Comparison of ENCODE assay signal across 8 mouse cellular contexts in genomic region chr11:98964616-98965415, GRCm38 (mm10). TPM values are rescaled to one million over a fixed set of nuclear protein-coding genes. Genes with fewer than 3 reads are reported as not detected.
DNase-seq lines count a peak whose midpoint lies in the region; ATAC-seq and TF ChIP-seq lines count a peak whose summit lies in the region.

No protein-coding gene starts in this region.

- peak overlapping the region; percentile 29 for H3K9ac ChIP-seq in lung, embryonic 14.5 days
- H3K9ac ChIP-seq in liver, embryonic 13.5 days: peak overlapping the region; percentile 29; the same call in 1 of the 2 replicates

- H3K9me3 ChIP-seq in lung, embryonic 14.5 days (ENCODE audit: low read depth, low read length): no peaks in the 10 kb centered on the region
- H3K9me3 ChIP-seq in forebrain, embryonic 10.5 days: no peaks in the 10 kb centered on the region
- no peaks in the 10 kb centered on the region for H3K9me3 ChIP-seq in hindbrain, embryonic 10.5 days
- H3K9me3 ChIP-seq in liver, embryonic 13.5 days (replicated peaks): no peaks in the 10 kb centered on the region

- ATAC-seq in lung, embryonic 14.5 days (ENCODE audit: insufficient read depth): no peak
- ATAC-seq in liver, embryonic 13.5 days (ENCODE audit: low read depth): no peak

- 18% methylated on average over 15 of the region's 15 CpGs for WGBS in lung, embryonic 14.5 days
- WGBS in forebrain, embryonic 10.5 days: 16% methylated on average over 15 of the region's 15 CpGs
- 13% methylated on average over 15 of the region's 15 CpGs for WGBS in hindbrain, embryonic 10.5 days
- 37% methylated on average over 15 of the region's 15 CpGs for WGBS in liver, embryonic 13.5 days (ENCODE audit: insufficient replicate concordance)
- 47% methylated on average over 15 of the region's 15 CpGs for WGBS in thymus, adult 2 months

- peak overlapping the region; percentile 100 for H3K4me2 ChIP-seq in lung, embryonic 14.5 days
- H3K4me2 ChIP-seq in liver, embryonic 13.5 days: peak overlapping the region; percentile 99

- no peak for DNase-seq in lung, embryonic 14.5 days
- DNase-seq in lung, postnatal 36 days: no peak
- no peak for DNase-seq in forebrain, embryonic 10.5 days (ENCODE audit: extremely low spot score, low spot score)
- DNase-seq in hindbrain, embryonic 10.5 days (ENCODE audit: low spot score): peak; percentile 69
- no peak for DNase-seq in liver, embryonic 13.5 days
- DNase-seq in thymus, adult 2 months: peak; percentile 62
- no peak for DNase-seq in testis, postnatal 14 days (ENCODE audit: low spot score)
- no peak for DNase-seq in c-Kit-positive CD71-positive TER-119-positive erythroid progenitor cells, embryonic 14.5 days (ENCODE audit: low spot score)

- H3K27me3 ChIP-seq in lung, embryonic 14.5 days (ENCODE audit: insufficient read depth, low read length): no peaks in the 10 kb centered on the region
- peaks cover 57% of the 10 kb centered on the region for H3K27me3 ChIP-seq in forebrain, embryonic 10.5 days (ENCODE audit: poor library complexity, severe bottlenecking)
- peaks cover 21% of the 10 kb centered on the region for H3K27me3 ChIP-seq in hindbrain, embryonic 10.5 days (ENCODE audit: insufficient read depth, poor library complexity, severe bottlenecking)
- H3K27me3 ChIP-seq in liver, embryonic 13.5 days: peaks cover 90% of the 10 kb centered on the region
- no peaks in the 10 kb centered on the region for H3K27me3 ChIP-seq in thymus, adult 2 months (ENCODE audit: control insufficient read depth, insufficient read depth, low read length)

- peak overlapping the region; percentile 71 for H3K4me3 ChIP-seq in lung, embryonic 14.5 days (ENCODE audit: low read depth, low read length)
- H3K4me3 ChIP-seq in forebrain, embryonic 10.5 days: peak overlapping the region; percentile 80
- peak overlapping the region; percentile 83 for H3K4me3 ChIP-seq in hindbrain, embryonic 10.5 days
- no peak overlapping the region for H3K4me3 ChIP-seq in liver, embryonic 13.5 days (replicated peaks)
- H3K4me3 ChIP-seq in thymus, adult 2 months (ENCODE audit: control insufficient read depth, insufficient read depth, low read length): peak overlapping the region; percentile 67

- peaks cover 38% of the 10 kb centered on the region for H3K36me3 ChIP-seq in lung, embryonic 14.5 days (ENCODE audit: insufficient read depth)
- H3K36me3 ChIP-seq in forebrain, embryonic 10.5 days (replicated peaks): peaks cover 22% of the 10 kb centered on the region
- peaks cover 18% of the 10 kb centered on the region for H3K36me3 ChIP-seq in hindbrain, embryonic 10.5 days
- peaks cover 5% of the 10 kb centered on the region; the same call in 1 of the 2 replicates for H3K36me3 ChIP-seq in liver, embryonic 13.5 days
- peaks cover 8% of the 10 kb centered on the region; the same call in 1 of the 2 replicates for H3K36me3 ChIP-seq in thymus, adult 2 months (ENCODE audit: control insufficient read depth, insufficient read depth, low read length)

- H3K27ac ChIP-seq in lung, embryonic 14.5 days (ENCODE audit: low read depth): peak overlapping the region; percentile 87
- peak overlapping the region; percentile 84 for H3K27ac ChIP-seq in forebrain, embryonic 10.5 days
- H3K27ac ChIP-seq in hindbrain, embryonic 10.5 days: peak overlapping the region; percentile 93
- H3K27ac ChIP-seq in liver, embryonic 13.5 days: peak overlapping the region; percentile 70
- peak overlapping the region; percentile 93 for H3K27ac ChIP-seq in thymus, adult 2 months (ENCODE audit: control insufficient read depth, insufficient read depth, low read length)

- H3K4me1 ChIP-seq in lung, embryonic 14.5 days (ENCODE audit: insufficient read depth): peaks cover 62% of the 10 kb centered on the region
- peaks cover 100% of the 10 kb centered on the region for H3K4me1 ChIP-seq in forebrain, embryonic 10.5 days
- peaks cover 100% of the 10 kb centered on the region for H3K4me1 ChIP-seq in hindbrain, embryonic 10.5 days (replicated peaks)
- H3K4me1 ChIP-seq in liver, embryonic 13.5 days (replicated peaks): peaks cover 89% of the 10 kb centered on the region
- peaks cover 79% of the 10 kb centered on the region for H3K4me1 ChIP-seq in thymus, adult 2 months (replicated peaks; ENCODE audit: control insufficient read depth, insufficient read depth, low read length)

- TF ChIP-seq POLR2A in thymus, adult 2 months (IDR thresholded peaks at IDR 0.05; ENCODE audit: control insufficient read depth, extremely low read depth, insufficient read depth, low read length, poor library complexity): peak; percentile 45; the same call in 1 of the 2 replicates

- TF ChIP-seq CTCF in lung, embryonic 14.5 days (IDR thresholded peaks at IDR 0.05; ENCODE audit: low read depth): no peak
- no peak for TF ChIP-seq CTCF in thymus, adult 2 months (IDR thresholded peaks at IDR 0.05; ENCODE audit: borderline replicate concordance, control insufficient read depth, extremely low read depth, insufficient read depth, low read length, poor library complexity)

RNA-seq across cellular contexts. Expression of gene Gjd3, which starts 18.0 kb away (rescaled TPM):
- polyA plus RNA-seq in lung, embryonic 14.5 days (2014; fragmentation: Nextera tagmentation; extraction: Ambion mirVana): 0.31 TPM in 1 of 2 replicates, not detected in the other
- polyA plus RNA-seq in forebrain, embryonic 10.5 days (2016; fragmentation: Nextera tagmentation; extraction: Ambion mirVana): 0.20 and 0.24 TPM in 2 replicates
- 0.44 TPM in 1 of 2 replicates, not detected in the other for polyA plus RNA-seq in hindbrain, embryonic 10.5 days (2016; fragmentation: Nextera tagmentation; extraction: Ambion mirVana)
- not detected in 2 replicates for polyA plus RNA-seq in liver, embryonic 13.5 days (2015; fragmentation: Nextera tagmentation; extraction: Ambion mirVana)
- 1.3 and 1.9 TPM in 2 replicates for polyA plus RNA-seq in thymus, adult 2 months (2012; rRNA removed)

RNA-seq across cellular contexts. Expression of gene Rara, which starts 37.2 kb away (rescaled TPM):
- polyA plus RNA-seq in lung, embryonic 14.5 days (2014; fragmentation: Nextera tagmentation; extraction: Ambion mirVana): 43.2 and 45.3 TPM in 2 replicates
- 16.9 and 19.3 TPM in 2 replicates for polyA plus RNA-seq in forebrain, embryonic 10.5 days (2016; fragmentation: Nextera tagmentation; extraction: Ambion mirVana)
- polyA plus RNA-seq in hindbrain, embryonic 10.5 days (2016; fragmentation: Nextera tagmentation; extraction: Ambion mirVana): 28.4 and 53.7 TPM in 2 replicates
- 3.4 and 3.8 TPM in 2 replicates for polyA plus RNA-seq in liver, embryonic 13.5 days (2015; fragmentation: Nextera tagmentation; extraction: Ambion mirVana)
- polyA plus RNA-seq in thymus, adult 2 months (2012; rRNA removed): 63.5 and 74.1 TPM in 2 replicates

RNA-seq across cellular contexts. Expression of gene Cdc6, which starts 57.2 kb away (rescaled TPM):
- 47.0 and 48.1 TPM in 2 replicates for polyA plus RNA-seq in lung, embryonic 14.5 days (2014; fragmentation: Nextera tagmentation; extraction: Ambion mirVana)
- polyA plus RNA-seq in forebrain, embryonic 10.5 days (2016; fragmentation: Nextera tagmentation; extraction: Ambion mirVana): 68.7 and 75.8 TPM in 2 replicates
- polyA plus RNA-seq in hindbrain, embryonic 10.5 days (2016; fragmentation: Nextera tagmentation; extraction: Ambion mirVana): 45.3 and 63.7 TPM in 2 replicates
- 69.1 and 79.8 TPM in 2 replicates for polyA plus RNA-seq in liver, embryonic 13.5 days (2015; fragmentation: Nextera tagmentation; extraction: Ambion mirVana)
- 8.4 and 12.2 TPM in 2 replicates for polyA plus RNA-seq in thymus, adult 2 months (2012; rRNA removed)

RNA-seq across cellular contexts. Expression of gene Top2a, which starts 59.2 kb away (rescaled TPM):
- 349 and 364 TPM in 2 replicates for polyA plus RNA-seq in lung, embryonic 14.5 days (2014; fragmentation: Nextera tagmentation; extraction: Ambion mirVana)
- polyA plus RNA-seq in forebrain, embryonic 10.5 days (2016; fragmentation: Nextera tagmentation; extraction: Ambion mirVana): 366 and 373 TPM in 2 replicates
- polyA plus RNA-seq in hindbrain, embryonic 10.5 days (2016; fragmentation: Nextera tagmentation; extraction: Ambion mirVana): 225 and 320 TPM in 2 replicates
- polyA plus RNA-seq in liver, embryonic 13.5 days (2015; fragmentation: Nextera tagmentation; extraction: Ambion mirVana): 208 and 245 TPM in 2 replicates
- polyA plus RNA-seq in thymus, adult 2 months (2012; rRNA removed): 59.2 and 85.6 TPM in 2 replicates

Comparison
In these comparisons a context has a peak if more than half of its experiments do, and no peak if none do; other contexts are left out.
1. DNase-seq: peak in hindbrain, embryonic 10.5 days (single experiment) and thymus, adult 2 months (single experiment); none in lung, embryonic 14.5 days (single experiment), lung, postnatal 36 days (single experiment), forebrain, embryonic 10.5 days (single experiment), liver, embryonic 13.5 days (single experiment), testis, postnatal 14 days (single experiment) and c-Kit-positive CD71-positive TER-119-positive erythroid progenitor cells, embryonic 14.5 days (single experiment).
2. Peak in every context shown above with its lines, with median percentiles within 50 percentile points of each other: H3K27ac ChIP-seq.